Mouse (Mus musculus): Measurements from ENCODE around the gene Atp1a3.

DNA sequence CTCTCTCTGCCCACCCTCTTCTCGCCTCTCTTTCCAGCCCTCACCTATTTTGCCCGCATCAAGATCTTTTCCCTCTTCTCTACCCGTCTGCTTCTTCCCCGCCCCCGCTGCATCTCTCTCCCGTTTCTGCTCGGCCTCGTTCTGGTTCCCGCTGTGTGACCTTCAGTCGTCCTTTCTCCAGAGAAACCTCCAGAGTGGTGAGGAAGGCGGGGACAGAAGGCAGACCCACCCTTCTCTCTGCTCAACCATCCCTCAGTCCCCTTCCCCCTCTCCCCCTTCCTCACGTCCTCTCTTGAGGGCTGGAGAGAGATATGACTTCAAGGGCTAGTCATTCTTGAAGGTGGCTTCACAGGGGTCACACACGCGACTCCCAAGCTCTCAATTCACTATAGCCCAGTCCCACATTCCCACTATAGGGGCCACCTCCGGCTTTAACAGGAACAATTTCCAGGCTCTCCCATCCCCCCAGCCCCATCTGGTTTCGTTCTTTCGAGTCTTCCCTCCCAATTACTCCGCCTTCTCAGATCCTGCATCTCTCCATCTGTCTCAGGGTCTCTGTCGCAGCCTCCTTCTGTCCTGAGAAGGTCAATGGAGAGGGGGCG, 3.4 kb upstream of the Atp1a3 start:
- TF ChIP-seq CTCF (IDR thresholded peaks at IDR 0.05; ENCODE audit: low read depth, low read length) = no peak
- no peak for TF ChIP-seq POLR2A (IDR thresholded peaks at IDR 0.05; ENCODE audit: insufficient read depth, low read length)
